Mouse (Mus musculus): ENCODE measurements around the gene Rps26. TPM values are rescaled to one million over a fixed set of nuclear protein-coding genes. Genes with fewer than 3 reads are reported as not detected.
"Not testable (repeated sequence)": the region's sequence is repeated elsewhere in the genome, so short reads cannot be mapped to it uniquely, and the experiment has no call there.

The Rps26 gene
- polyA plus RNA-seq, 1 experiment from 2014 or later = 674 TPM

GRCm38 (mm10) chr10:128637011-128637410 is 10.5 kb upstream of the Rps26 start:
- Histone ChIP-seq H3K9ac (no peak overlapping the region), H3K27me3 (replicated peaks) (no peaks in the 10 kb centered on the region), H3K4me2 (no peak overlapping the region), H3K27ac (no peak overlapping the region), H3K4me1 (no peaks in the 10 kb centered on the region; the same call in 1 of the 2 replicates), H3K4me3 (replicated peaks) (no peak overlapping the region), H3K36me3 (0 out of 2 replicates have a peak, but pooled peaks cover 2% of the 10 kb centered on the region), H3K9me3 (no peaks in the 10 kb centered on the region)
- no peak for ATAC-seq (ENCODE audit: insufficient read depth, low FRiP score, low read depth)
- WGBS = 27% methylated on average over 11 of the region's 11 CpGs

GRCm38 (mm10) chr10:128636561-128636960 is 10.0 kb upstream of the Rps26 start:
- Histone ChIP-seq H3K4me2 (no peak overlapping the region), H3K4me3 (replicated peaks) (no peak overlapping the region), H3K27me3 (replicated peaks) (no peaks in the 10 kb centered on the region), H3K9me3 (no peaks in the 10 kb centered on the region), H3K4me1 (no peaks in the 10 kb centered on the region; the same call in 1 of the 2 replicates), H3K36me3 (0 out of 2 replicates have a peak, but pooled peaks cover 2% of the 10 kb centered on the region), H3K27ac (no peak overlapping the region), H3K9ac (no peak overlapping the region)
- ATAC-seq (ENCODE audit: insufficient read depth, low FRiP score, low read depth) = no peak
- 55% methylated on average over 6 of the region's 6 CpGs for WGBS

GRCm38 (mm10) chr10:128635697-128636096 is 9.2 kb upstream of the Rps26 start:
- H3K4me1 ChIP-seq = no peaks in the 10 kb centered on the region; the same call in 1 of the 2 replicates
- 0 out of 2 replicates have a peak, but pooled peaks cover 2% of the 10 kb centered on the region for H3K36me3 ChIP-seq
- H3K27me3 ChIP-seq (replicated peaks) = no peaks in the 10 kb centered on the region
- no peaks in the 10 kb centered on the region for H3K9me3 ChIP-seq
- ATAC-seq (ENCODE audit: insufficient read depth, low FRiP score, low read depth) = no peak
- H3K9ac ChIP-seq = no peak overlapping the region
- no peak overlapping the region for H3K4me2 ChIP-seq
- 91% methylated on average over 13 of the region's 13 CpGs for WGBS
- no peak overlapping the region for H3K27ac ChIP-seq
- H3K4me3 ChIP-seq (replicated peaks) = no peak overlapping the region

GRCm38 (mm10) chr10:128631571-128631970 is 5.0 kb upstream of the Rps26 start:
- Histone ChIP-seq H3K4me1 (no peaks in the 10 kb centered on the region), H3K9ac (no peak overlapping the region), H3K36me3 (0 out of 2 replicates have a peak, but pooled peaks cover 2% of the 10 kb centered on the region), H3K27ac (no peak overlapping the region), H3K27me3 (replicated peaks) (no peaks in the 10 kb centered on the region), H3K4me2 (no peak overlapping the region), H3K9me3 (no peaks in the 10 kb centered on the region), H3K4me3 (replicated peaks) (no peak overlapping the region)
- 20% methylated on average over 6 of the region's 6 CpGs for WGBS
- no peak for ATAC-seq (ENCODE audit: insufficient read depth, low FRiP score, low read depth)

- H3K27me3 ChIP-seq (replicated peaks); H3K4me1 ChIP-seq; ATAC-seq (ENCODE audit: insufficient read depth, low FRiP score, low read depth); H3K4me3 ChIP-seq (replicated peaks); H3K27ac ChIP-seq; H3K4me2 ChIP-seq; H3K9ac ChIP-seq; H3K36me3 ChIP-seq; H3K9me3 ChIP-seq: not testable (repeated sequence)
- 89% methylated on average over 5 of the region's 5 CpGs for WGBS
Measured at GRCm38 (mm10) chr10:128630306-128630705, 3.8 kb upstream of the Rps26 start.

- Histone ChIP-seq H3K4me3 (replicated peaks) (no peak overlapping the region), H3K9ac (no peak overlapping the region), H3K27me3 (replicated peaks) (no peaks in the 10 kb centered on the region), H3K4me1 (0 out of 2 replicates have a peak, but pooled peaks cover 5% of the 10 kb centered on the region), H3K36me3 (peaks cover 3% of the 10 kb centered on the region; the same call in 1 of the 2 replicates), H3K4me2 (no peak overlapping the region), H3K27ac (no peak overlapping the region), H3K9me3 (no peaks in the 10 kb centered on the region)
- 80% methylated on average over 2 of the region's 2 CpGs for WGBS
- no peak for ATAC-seq (ENCODE audit: insufficient read depth, low FRiP score, low read depth)
Measured at GRCm38 (mm10) chr10:128629746-128630145, 3.2 kb upstream of the Rps26 start.

GRCm38 (mm10) chr10:128627398-128628317 is 1.1 kb upstream of the Rps26 start:
- peak; percentile 10; the same call in 1 of the 2 replicates for ATAC-seq (ENCODE audit: insufficient read depth, low FRiP score, low read depth)
- peaks cover 17% of the 10 kb centered on the region for H3K36me3 ChIP-seq
- 0 out of 2 replicates have a peak, but pooled peaks cover 5% of the 10 kb centered on the region for H3K4me1 ChIP-seq
- H3K4me3 ChIP-seq (replicated peaks) = no peak overlapping the region
- no peak overlapping the region for H3K27ac ChIP-seq
- 76% methylated on average over 10 of the region's 10 CpGs for WGBS
- no peak overlapping the region for H3K9ac ChIP-seq
- no peaks in the 10 kb centered on the region for H3K27me3 ChIP-seq (replicated peaks)
- H3K4me2 ChIP-seq = no peak overlapping the region
- no peaks in the 10 kb centered on the region for H3K9me3 ChIP-seq

GRCm38 (mm10) chr10:128625287-128625894 is 1.2 kb downstream of the Rps26 start:
- Histone ChIP-seq H3K4me3 (replicated peaks) (peak overlapping the region; percentile 81), H3K4me2 (peak overlapping the region; percentile 62), H3K27me3 (replicated peaks) (no peaks in the 10 kb centered on the region), H3K27ac (peak overlapping the region; percentile 64), H3K36me3 (peaks cover 17% of the 10 kb centered on the region), H3K9me3 (no peaks in the 10 kb centered on the region), H3K9ac (peak overlapping the region; percentile 88), H3K4me1 (0 out of 2 replicates have a peak, but pooled peaks cover 5% of the 10 kb centered on the region)
- WGBS = 35% methylated on average over 7 of the region's 7 CpGs
- ATAC-seq (ENCODE audit: insufficient read depth, low FRiP score, low read depth) = no peak

- H3K27ac ChIP-seq; ATAC-seq (ENCODE audit: insufficient read depth, low FRiP score, low read depth); H3K4me2 ChIP-seq; H3K27me3 ChIP-seq (replicated peaks); H3K9ac ChIP-seq; H3K4me3 ChIP-seq (replicated peaks); H3K4me1 ChIP-seq; H3K9me3 ChIP-seq: not testable (repeated sequence)
- WGBS = 87% methylated on average over 4 of the region's 4 CpGs
- H3K36me3 ChIP-seq = peaks cover 17% of the 10 kb centered on the region
Measured at GRCm38 (mm10) chr10:128623106-128623613, 3.4 kb downstream of the Rps26 start.

GRCm38 (mm10) chr10:128622702-128623101 is 3.8 kb downstream of the Rps26 start:
- H3K9me3 ChIP-seq = no peaks in the 10 kb centered on the region
- no peak overlapping the region for H3K4me3 ChIP-seq (replicated peaks)
- 0 out of 2 replicates have a peak, but pooled peaks cover 5% of the 10 kb centered on the region for H3K4me1 ChIP-seq
- H3K9ac ChIP-seq = no peak overlapping the region
- no peak overlapping the region for H3K27ac ChIP-seq
- H3K36me3 ChIP-seq = peaks cover 17% of the 10 kb centered on the region
- 81% methylated on average over 4 of the region's 4 CpGs for WGBS
- H3K27me3 ChIP-seq (replicated peaks) = no peaks in the 10 kb centered on the region
- no peak for ATAC-seq (ENCODE audit: insufficient read depth, low FRiP score, low read depth)
- H3K4me2 ChIP-seq = no peak overlapping the region

- no peaks in the 10 kb centered on the region for H3K9me3 ChIP-seq
- peaks cover 17% of the 10 kb centered on the region for H3K36me3 ChIP-seq
- H3K27ac ChIP-seq = no peak overlapping the region
- 0 out of 2 replicates have a peak, but pooled peaks cover 5% of the 10 kb centered on the region for H3K4me1 ChIP-seq
- H3K27me3 ChIP-seq (replicated peaks) = no peaks in the 10 kb centered on the region
- no peak overlapping the region for H3K4me2 ChIP-seq
- no peak for ATAC-seq (ENCODE audit: insufficient read depth, low FRiP score, low read depth)
- H3K4me3 ChIP-seq (replicated peaks) = no peak overlapping the region
- no peak overlapping the region for H3K9ac ChIP-seq
- 74% methylated on average over 3 of the region's 3 CpGs for WGBS
Measured at GRCm38 (mm10) chr10:128621986-128622520, 4.5 kb downstream of the Rps26 start.

Data from stomach, embryonic 15.5 days (tissue).